Mouse (Mus musculus): ENCODE measurements around the gene Efnb2. TPM values are rescaled to one million over a fixed set of nuclear protein-coding genes. Genes with fewer than 3 reads are reported as not detected.

Efnb2 gene
- total and polyA plus RNA-seq, 3 experiments, result 0.12 to 0.19 TPM; not detected in 1

GRCm38 (mm10) chr8:8568215-8568773, 92.7 kb downstream of the Efnb2 start:
- H3K9me3 ChIP-seq (replicated peaks; ENCODE audit: insufficient read depth, low read length), result no peaks in the 10 kb centered on the region
- DNase-seq (ENCODE audit: low read depth, low spot score), result no peak
- H3K27ac ChIP-seq (ENCODE audit: control insufficient read depth, low read depth, low read length), result no peak overlapping the region
- no peaks in the 10 kb centered on the region for H3K79me2 ChIP-seq (ENCODE audit: control insufficient read depth, insufficient read depth, low read length, poor library complexity)
- no peak overlapping the region for H3K9ac ChIP-seq (ENCODE audit: control insufficient read depth, low read depth, low read length, poor library complexity, severe bottlenecking)
- H3K27me3 ChIP-seq (ENCODE audit: control insufficient read depth in 1 of 2, insufficient read depth in 2 of 2, low read length in 2 of 2), result no peaks in the 10 kb centered on the region
- TF ChIP-seq MAFK (IDR thresholded peaks at IDR 0.05; ENCODE audit: borderline replicate concordance, low read depth, low read length), result no peak
- TF ChIP-seq MAX (IDR thresholded peaks at IDR 0.05; ENCODE audit: low read length), result no peak
- TF ChIP-seq MYC (IDR thresholded peaks at IDR 0.05; ENCODE audit: low read depth, low read length), result no peak
- TF ChIP-seq MAZ (IDR thresholded peaks at IDR 0.05; ENCODE audit: low read depth, low read length), result no peak
- no peak for TF ChIP-seq RAD21 (IDR thresholded peaks at IDR 0.05; ENCODE audit: low read depth, low read length)
- TF ChIP-seq TAL1 (IDR thresholded peaks at IDR 0.05; ENCODE audit: low read length), result no peak
- TF ChIP-seq UBTF (IDR thresholded peaks at IDR 0.05; ENCODE audit: borderline replicate concordance, insufficient read depth, low read depth, low read length), result no peak
- H3K4me1 ChIP-seq (ENCODE audit: control insufficient read depth in 1 of 2, insufficient read depth in 2 of 2, low read length in 2 of 2), result no peaks in the 10 kb centered on the region
- no peak overlapping the region for H3K4me3 ChIP-seq (ENCODE audit: control insufficient read depth in 1 of 2, insufficient read depth in 1 of 2, low read depth in 2 of 2, low read length in 2 of 2)
- no peaks in the 10 kb centered on the region for H3K36me3 ChIP-seq (ENCODE audit: control insufficient read depth in 1 of 2, insufficient read depth in 2 of 2, low read length in 2 of 2)

Other genes starting within 250 kb of the Efnb2 start
- 34.6 and 35.3 TPM in 2 replicates for gene Arglu1, start 29.3 kb upstream of the Efnb2 start, total RNA-seq (2012; rRNA removed)
- 100 to 1,000 TPM in 1 of 2 experiments, not detected in 1; 104 TPM for gene Arglu1, start 29.3 kb upstream of the Efnb2 start, polyA plus RNA-seq (2012; ENCODE audit: insufficient read depth in 1 of 2, insufficient read length in 2 of 2, low read depth in 1 of 2, low replicate concordance in 2 of 2, missing spikeins in 1 of 2)

Data from MEL (cell line).